Mouse (Mus musculus): ENCODE measurements at regions not wholly inside any gene's neighbourhood (a gene's known extent, or its start where the extent isn't known, plus 50 kb on each side); places are given as distances from the start of the nearest gene placed in this dataset.
"Not testable (repeated sequence)": the region's sequence is repeated elsewhere in the genome, so short reads cannot be mapped to it uniquely, and the experiment has no call there.

GRCm38 (mm10) chr3:124193331-124193730 is 127.3 kb upstream of the Tram1l1 start:
- DNase-seq, result not testable (repeated sequence)

DNA sequence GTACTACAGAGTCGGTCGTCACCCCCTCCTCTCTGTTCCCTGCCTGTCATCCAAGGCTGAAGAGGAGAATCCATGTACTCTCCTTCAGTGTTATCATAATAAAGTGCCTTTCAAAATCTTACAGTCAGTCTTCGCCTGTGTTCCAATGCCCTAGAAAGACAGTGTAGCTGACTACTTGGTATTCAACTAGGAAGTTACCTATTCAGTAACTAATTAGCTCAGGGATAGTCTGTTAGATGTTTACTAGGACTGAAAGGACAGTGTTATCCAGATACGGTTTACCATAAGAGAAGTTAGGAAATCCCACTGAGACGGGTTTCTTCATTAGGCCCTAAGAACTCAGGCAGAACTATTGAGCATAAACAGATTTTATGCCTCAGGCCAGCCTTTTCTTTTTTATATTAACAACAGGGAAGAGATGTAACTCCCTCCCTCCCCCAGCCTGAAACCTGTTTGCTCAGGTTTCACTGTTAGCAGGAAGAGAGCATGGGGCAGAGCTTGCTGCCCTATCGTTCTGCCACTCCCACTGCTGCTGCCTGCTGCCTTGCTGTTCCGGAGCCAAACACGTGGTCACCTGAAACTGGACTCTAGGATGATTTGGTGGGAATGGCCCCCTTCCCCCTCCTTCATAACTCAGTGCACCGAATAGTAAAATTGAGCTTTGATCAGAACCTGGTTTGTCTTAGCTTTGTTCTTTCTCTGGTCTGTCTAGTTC is 120.3 kb upstream of the Tram1l1 start:
- not testable (repeated sequence) for DNase-seq

GRCm38 (mm10) chr3:124217131-124217530 is 103.5 kb upstream of the Tram1l1 start:
- DNase-seq, result no peak

GRCm38 (mm10) chr3:124225982-124226381 is 94.7 kb upstream of the Tram1l1 start:
- DNase-seq, result no peak

GRCm38 (mm10) chr3:124227701-124228100 is 93.0 kb upstream of the Tram1l1 start:
- no peak for DNase-seq

DNA sequence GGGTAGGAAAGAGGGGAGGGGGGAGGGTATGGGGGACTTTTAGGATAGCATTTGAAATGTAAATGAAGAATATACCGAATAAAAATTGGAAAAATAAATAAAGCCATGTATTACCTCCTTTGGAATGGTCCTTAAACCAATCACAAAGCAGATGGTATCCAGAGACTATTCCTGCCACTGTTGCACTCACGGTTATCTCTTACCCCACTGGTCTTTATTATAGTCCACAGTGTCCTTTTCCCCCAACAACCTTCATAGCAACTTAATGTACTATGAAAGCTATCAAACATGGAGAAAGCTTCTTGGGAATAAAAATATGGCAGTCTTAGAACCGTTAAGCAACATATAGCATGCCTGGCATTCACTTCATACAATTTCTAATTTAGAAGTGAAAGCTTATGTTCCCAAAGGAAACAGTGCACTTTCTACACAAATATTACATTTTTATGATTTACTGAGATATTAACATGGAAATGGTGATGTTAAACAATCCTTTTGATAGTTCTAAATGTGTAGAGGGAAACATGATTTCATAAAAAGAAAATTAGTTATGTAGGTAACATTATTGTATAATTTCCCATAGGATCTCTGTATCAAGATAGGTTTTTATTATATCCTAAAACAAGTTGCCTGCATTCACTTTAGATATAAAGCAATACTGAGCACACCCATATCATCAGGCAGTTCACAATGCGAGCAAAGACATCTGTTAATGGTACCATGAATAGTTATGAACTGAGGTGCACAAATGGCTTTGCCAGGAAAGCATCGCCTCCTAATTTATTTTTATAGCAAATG is 79.5 kb upstream of the Tram1l1 start:
- no peak for DNase-seq

GRCm38 (mm10) chr3:124241734-124242006 is 79.0 kb upstream of the Tram1l1 start:
- no peak for DNase-seq

DNA sequence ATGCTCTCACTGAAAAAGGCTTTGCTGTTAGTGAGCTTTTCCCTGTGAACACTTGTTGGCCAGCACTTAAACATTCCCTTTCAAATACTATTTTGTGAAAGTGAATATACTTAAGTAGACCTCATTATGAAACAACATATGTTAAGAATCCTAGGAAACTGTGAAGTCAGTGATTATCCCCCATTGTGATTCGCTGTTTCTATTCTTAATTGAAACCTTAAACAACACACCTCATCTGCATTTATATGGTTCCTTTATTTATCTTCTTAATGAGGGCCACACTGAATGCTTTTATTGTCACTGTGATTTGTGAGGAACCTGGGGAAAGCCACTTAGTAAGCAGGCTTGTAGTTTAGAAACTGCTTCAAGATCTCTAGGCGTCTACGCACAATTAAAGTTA is 58.5 kb upstream of the Tram1l1 start:
- no peak for DNase-seq

GRCm38 (mm10) chr3:124266821-124267220 is 53.8 kb upstream of the Tram1l1 start:
- no peak for DNase-seq

DNA sequence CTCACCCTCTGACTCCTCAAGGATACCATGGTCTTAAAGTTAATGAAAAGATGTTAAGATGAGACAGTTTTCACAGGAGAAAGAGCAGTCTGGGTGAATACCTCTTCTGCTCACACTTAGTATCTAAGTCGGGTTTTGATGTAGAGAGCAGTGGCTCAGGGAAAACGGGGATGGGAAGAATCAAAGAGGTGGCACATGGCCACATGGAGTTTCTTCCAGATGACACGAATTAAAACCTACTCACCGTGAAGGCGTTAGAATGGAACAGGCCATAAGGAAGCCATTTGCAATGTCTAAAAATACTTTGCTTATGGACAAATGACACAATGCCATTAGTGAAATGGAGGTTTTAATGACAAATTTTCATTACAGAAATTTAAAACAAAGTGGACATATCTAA is 50.1 kb upstream of the Tram1l1 start:
- no peak for DNase-seq
